Mouse (Mus musculus) Patski (cell line): ENCODE results near the gene Ubac2. TPM values are rescaled to one million over a fixed set of nuclear protein-coding genes. Genes with fewer than 3 reads are reported as not detected.

ENCODE experiments used
- ATAC-seq: fragments of 100-300 bp; one replicate; pipeline ENCODE4 v1.8.0; 2021
- CTCF ChIA-PET: fragments of 350-600 bp; sonication (Branson Sonifier 250); formaldehyde crosslinking; loops from one replicate; lab custom pipeline; 2022; ENCODE audit warnings: inconsistent platforms; lab: Charles Lee
- POLR2A ChIA-PET: fragments of 350-600 bp; sonication (Branson Sonifier 250); formaldehyde crosslinking; loops from one replicate; lab custom pipeline; 2022; ENCODE audit warnings: antibody characterized with exemption, inconsistent platforms; lab: Charles Lee
- DNase-seq: peaks from one replicate; pipeline ENCODE4 v3.0.0-alpha.2; 2011; ENCODE audit warnings: low read depth, low spot score
- H3K27me3 ChIP-seq: fragments of 371-371 bp; one replicate; pipeline ENCODE4 v1.5.1; 2021
- CTCF ChIP-seq: fragments of 100-300 bp; IDR thresholded peaks from one replicate; pipeline ENCODE4 v1.5.1; 2021
- in situ Hi-C: fragments of 300-500 bp; cut with MboI; formaldehyde crosslinking; loops from 3 replicates; pipeline ENCODE4 v1.11.1; 2018; ENCODE audit warnings: low pct_unique_long_range_greater_than_20kb, mixed read lengths
- polyA plus RNA-seq: library from polyadenylated mRNA; unstranded; gene quantifications from one replicate; pipeline ENCODE4 v1.2.3, GENCODE M21; 2021

Gene Ubac2
- polyA plus RNA-seq, 1 experiment from 2014 or later: 46.7 TPM

- POLR2A ChIA-PET: interaction anchor here (1.4 kb wide), 1 partner anchor 9 kb away, joined by 5 read pairs; no protein-coding TSS in a partner anchor
- no peaks in the 10 kb centered on the region for H3K27me3 ChIP-seq
- TF ChIP-seq CTCF: no peak
- CTCF ChIA-PET: no interaction called here
- no peak for DNase-seq
- in situ Hi-C loops: no loop called here
- no peak for ATAC-seq
These were observed 79.8 kb downstream of the Ubac2 start for GRCm38 (mm10) chr14:121958041-121958750.

DNA sequence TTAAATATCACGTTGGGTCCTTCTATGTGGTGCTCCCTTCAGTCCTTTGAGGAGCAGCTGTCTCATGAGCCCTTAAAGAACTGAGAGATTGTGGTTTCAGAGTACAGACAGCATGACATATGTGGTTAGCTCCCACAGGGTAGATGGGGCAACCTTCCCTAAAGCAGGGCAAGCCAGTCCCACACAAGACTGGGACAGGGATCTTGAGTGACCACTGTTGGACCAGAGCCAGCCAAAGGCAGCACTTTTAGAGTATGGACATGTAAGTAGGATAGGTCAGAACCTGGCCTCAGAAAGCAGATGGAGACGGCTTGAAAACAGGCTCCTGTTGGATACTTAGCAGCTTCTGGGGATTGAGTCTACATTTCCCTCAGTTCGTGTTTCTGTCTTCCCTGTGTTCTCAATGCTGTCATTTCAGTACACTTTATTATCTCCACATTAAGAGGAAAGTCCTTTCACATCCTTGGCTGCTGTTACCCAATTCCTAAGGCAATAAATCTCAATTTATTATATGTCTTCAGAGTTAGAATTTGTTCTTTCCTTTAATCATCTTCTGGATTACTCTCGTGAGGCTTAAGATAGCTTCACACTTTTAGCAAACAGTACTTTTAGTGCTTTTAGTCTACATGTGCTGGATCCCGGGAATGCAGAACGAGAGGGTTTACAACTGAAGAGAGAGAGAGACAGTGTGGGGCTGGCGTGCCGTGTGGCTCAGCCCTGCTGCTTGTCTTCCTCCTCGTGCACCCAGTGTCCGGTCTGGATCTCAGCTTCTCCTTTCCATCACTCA is 80.5 kb downstream of the Ubac2 start:
- ChIA-PET CTCF (no interaction called here), POLR2A (interaction anchor here (1.4 kb wide), 1 partner anchor 8 kb away, joined by 5 read pairs; no protein-coding TSS in a partner anchor)
- ATAC-seq (no peak), DNase-seq (no peak)
- no peak for TF ChIP-seq CTCF
- no peaks in the 10 kb centered on the region for H3K27me3 ChIP-seq
- in situ Hi-C loops: no loop called here

- in situ Hi-C loops: no loop called here
- no peak for ATAC-seq
- CTCF ChIA-PET: no interaction called here
- POLR2A ChIA-PET: no interaction called here
- H3K27me3 ChIP-seq: no peaks in the 10 kb centered on the region
- no peak for TF ChIP-seq CTCF
- no peak for DNase-seq
These were observed 81.1 kb downstream of the Ubac2 start for GRCm38 (mm10) chr14:121959538-121959980.

DNA sequence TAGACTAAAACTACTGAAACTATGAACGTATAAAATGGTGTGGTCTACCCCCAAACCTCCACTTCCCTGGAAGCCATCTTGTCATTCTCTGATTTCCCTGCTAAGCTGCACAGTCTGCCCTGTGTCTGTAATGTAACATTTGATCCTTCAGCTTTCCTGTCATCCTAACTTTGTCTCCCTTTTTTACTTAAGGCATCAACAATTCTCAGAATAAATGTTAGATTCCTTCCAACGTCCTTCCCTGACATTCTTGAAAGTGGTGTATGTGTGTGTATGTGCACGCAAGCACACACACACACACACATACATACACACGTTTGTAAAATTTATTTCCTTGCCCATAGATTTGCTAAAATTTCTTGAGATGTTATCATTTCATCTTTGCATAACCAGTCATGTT is 81.6 kb downstream of the Ubac2 start:
- H3K27me3 ChIP-seq: no peaks in the 10 kb centered on the region
- in situ Hi-C loops: no loop called here
- no peak for TF ChIP-seq CTCF
- POLR2A ChIA-PET: no interaction called here
- DNase-seq (no peak), ATAC-seq (no peak)
- CTCF ChIA-PET: interaction anchor here (1.0 to 2.1 kb wide), 3 partner anchors 8 to 55 kb away, joined by 3 to 9 read pairs (median 3); no protein-coding TSS in a partner anchor

DNA sequence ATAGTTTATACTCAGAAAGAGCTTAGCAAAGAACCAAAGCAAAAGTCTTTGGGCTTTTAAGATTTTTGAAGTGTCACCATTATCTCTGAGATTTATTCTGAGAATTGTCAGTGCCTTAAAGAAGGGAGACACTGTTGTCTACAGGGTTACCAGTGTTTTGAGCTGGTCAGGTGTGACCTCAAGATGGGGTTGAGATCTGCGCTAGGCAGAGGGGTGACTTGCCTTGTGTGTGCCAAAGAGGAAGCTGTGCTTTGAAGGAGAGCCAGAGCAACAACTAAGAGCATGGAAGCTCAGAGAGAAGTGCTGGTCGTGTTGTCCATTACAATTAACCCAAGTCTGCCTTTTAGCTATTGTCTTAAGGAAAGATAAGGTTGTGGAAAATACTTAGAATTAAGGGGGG is 82.1 kb downstream of the Ubac2 start:
- no peak for ATAC-seq
- in situ Hi-C loops: no loop called here
- no peaks in the 10 kb centered on the region for H3K27me3 ChIP-seq
- POLR2A ChIA-PET: no interaction called here
- no peak for DNase-seq
- TF ChIP-seq CTCF: no peak
- CTCF ChIA-PET: interaction anchor here (1.0 to 2.1 kb wide), 3 partner anchors 9 to 54 kb away, joined by 3 to 9 read pairs (median 3); no protein-coding TSS in a partner anchor

GRCm38 (mm10) chr14:121960997-121961396 is 82.6 kb downstream of the Ubac2 start:
- no peaks in the 10 kb centered on the region for H3K27me3 ChIP-seq
- in situ Hi-C loops: no loop called here
- no peak for TF ChIP-seq CTCF
- ChIA-PET POLR2A (interaction anchor here (0.6 kb wide), 1 partner anchor 16 kb away, joined by 4 read pairs; no protein-coding TSS in a partner anchor), CTCF (interaction anchor here (1.0 to 2.1 kb wide), 3 partner anchors 9 to 54 kb away, joined by 3 to 9 read pairs (median 3); no protein-coding TSS in a partner anchor)
- DNase-seq: no peak
- no peak for ATAC-seq

- no peak for TF ChIP-seq CTCF
- in situ Hi-C loops: no loop called here
- ChIA-PET POLR2A (interaction anchor here (0.6 kb wide), 1 partner anchor 16 kb away, joined by 4 read pairs; no protein-coding TSS in a partner anchor), CTCF (interaction anchor here (1.7 to 2.1 kb wide), 2 partner anchors 10 to 53 kb away, joined by 3 to 9 read pairs; no protein-coding TSS in a partner anchor)
- DNase-seq (no peak), ATAC-seq (no peak)
- H3K27me3 ChIP-seq: no peaks in the 10 kb centered on the region
These were observed 83.2 kb downstream of the Ubac2 start for GRCm38 (mm10) chr14:121961496-121962127.

- ChIA-PET CTCF (interaction anchor here (2.1 to 2.2 kb wide), 2 partner anchors 11 to 19 kb away, joined by 5 to 9 read pairs; no protein-coding TSS in a partner anchor), POLR2A (no interaction called here)
- H3K27me3 ChIP-seq: no peaks in the 10 kb centered on the region
- in situ Hi-C loops: no loop called here
- no peak for TF ChIP-seq CTCF
- no peak for DNase-seq
- no peak for ATAC-seq
These were observed 83.9 kb downstream of the Ubac2 start for GRCm38 (mm10) chr14:121962128-121962890.

GRCm38 (mm10) chr14:121963251-121963941 is 85.0 kb downstream of the Ubac2 start:
- ChIA-PET CTCF (interaction anchor here (1.2 to 2.2 kb wide), 2 partner anchors 18 to 100 kb away, joined by 3 to 5 read pairs; no protein-coding TSS in a partner anchor), POLR2A (no interaction called here)
- TF ChIP-seq CTCF: no peak
- peak; percentile 63 for ATAC-seq
- peak; percentile 33 for DNase-seq
- in situ Hi-C loops: no loop called here
- no peaks in the 10 kb centered on the region for H3K27me3 ChIP-seq
